Mouse (Mus musculus) brown adipose tissue, adult 24 weeks (tissue): Measurements from ENCODE around the gene Bhlhe40. TPM values are rescaled to one million over a fixed set of nuclear protein-coding genes. Genes with fewer than 3 reads are reported as not detected.
A peak's percentile ranks its signal among the peaks of the same experiment; 100 is the strongest.

ENCODE experiments used
- H3K27ac ChIP-seq: fragments of 200-500 bp; replicated peaks from 2 replicates; pipeline ENCODE4 v1.5.1; 2012; ENCODE audit warnings: low read depth, mild to moderate bottlenecking, low read length
- H3K4me1 ChIP-seq: fragments of 200-500 bp; 2 replicates; pipeline ENCODE4 v1.6.1; 2012; ENCODE audit warnings: low read length, mixed read lengths; ENCODE audit not compliant: control insufficient read depth, insufficient read depth, insufficient read length
- H3K4me3 ChIP-seq: fragments of 200-500 bp; 2 replicates; pipeline ENCODE4 v1.5.1; 2012; ENCODE audit warnings: low read depth, mild to moderate bottlenecking, low read length, moderate library complexity; ENCODE audit not compliant: insufficient read depth
- polyA plus RNA-seq: library from polyadenylated mRNA; stranded (reverse); fragments of >200 nt; gene quantifications from 2 replicates; pipeline ENCODE4 v1.2.4, GENCODE M21; 2012; ENCODE audit not compliant: missing spikeins, insufficient read depth, insufficient read length

The Bhlhe40 gene
- polyA plus RNA-seq, 1 experiment = 74.0 TPM

DNA sequence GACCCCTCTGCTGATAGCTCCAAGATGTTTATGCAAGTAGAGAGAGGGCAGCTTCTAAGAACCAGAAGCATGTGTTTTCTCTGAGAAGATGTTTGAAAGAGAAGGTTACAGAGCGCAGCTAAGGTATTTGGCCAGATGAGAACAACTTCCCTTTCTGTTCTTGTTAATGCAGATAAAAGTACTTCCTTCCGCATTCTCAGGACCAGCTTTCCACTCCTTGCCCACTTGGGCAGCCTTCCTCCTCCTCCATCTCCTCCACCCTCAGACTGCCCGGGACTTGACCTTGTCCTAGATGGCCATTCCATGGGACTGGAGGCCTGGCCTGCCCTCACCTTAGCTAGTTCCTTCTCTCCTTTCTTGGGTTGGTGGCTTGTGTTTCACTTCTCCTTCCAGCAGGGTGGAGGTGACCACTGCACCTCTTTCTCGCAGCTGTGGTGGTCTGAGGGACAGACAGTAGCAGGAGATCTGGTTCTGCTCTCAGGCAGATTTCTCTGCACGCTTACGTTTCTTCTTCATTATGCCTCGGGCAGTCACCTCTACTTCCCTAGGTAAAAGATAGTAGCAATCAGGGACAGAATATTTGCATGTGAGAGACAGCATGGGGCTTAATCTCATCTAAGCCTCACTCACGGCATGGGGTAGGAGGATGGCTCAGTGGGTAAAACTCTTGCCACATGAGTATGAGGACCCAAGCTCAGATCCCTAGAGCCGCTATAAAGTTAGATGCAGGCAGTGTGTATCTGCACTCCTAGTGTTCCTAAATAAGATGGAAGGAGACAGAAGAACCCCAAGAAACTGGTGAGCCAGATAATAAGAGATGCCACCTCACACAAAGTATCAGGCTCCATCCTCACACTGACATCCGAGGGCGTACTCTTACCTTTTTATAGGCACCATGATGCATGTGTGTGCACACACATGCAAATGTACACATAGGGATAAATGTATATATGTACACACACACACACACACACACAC is 35.7 kb downstream of the Bhlhe40 start:
- Histone ChIP-seq H3K4me3 (no peak overlapping the region), H3K4me1 (no peaks in the 10 kb centered on the region), H3K27ac (no peak overlapping the region)

DNA sequence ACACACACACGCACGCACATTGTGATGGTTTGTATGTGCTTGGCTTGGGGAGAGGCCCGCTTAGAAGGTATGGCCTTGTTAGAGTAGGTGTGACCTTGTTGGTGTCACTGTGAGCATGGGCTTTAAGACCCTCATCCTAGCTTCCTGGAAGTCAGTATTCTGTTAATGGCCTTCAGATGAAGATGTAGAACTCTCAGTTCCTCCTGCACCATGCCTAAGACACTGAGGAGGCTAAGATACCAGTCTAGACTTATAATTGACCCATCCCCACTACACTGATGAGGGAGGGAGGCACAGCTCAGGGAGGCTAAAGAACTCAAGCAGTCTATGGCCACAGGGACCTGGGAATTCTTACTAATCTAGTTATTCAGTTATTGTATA is 36.4 kb downstream of the Bhlhe40 start:
- H3K27ac ChIP-seq = no peak overlapping the region
- H3K4me1 ChIP-seq = no peaks in the 10 kb centered on the region

DNA sequence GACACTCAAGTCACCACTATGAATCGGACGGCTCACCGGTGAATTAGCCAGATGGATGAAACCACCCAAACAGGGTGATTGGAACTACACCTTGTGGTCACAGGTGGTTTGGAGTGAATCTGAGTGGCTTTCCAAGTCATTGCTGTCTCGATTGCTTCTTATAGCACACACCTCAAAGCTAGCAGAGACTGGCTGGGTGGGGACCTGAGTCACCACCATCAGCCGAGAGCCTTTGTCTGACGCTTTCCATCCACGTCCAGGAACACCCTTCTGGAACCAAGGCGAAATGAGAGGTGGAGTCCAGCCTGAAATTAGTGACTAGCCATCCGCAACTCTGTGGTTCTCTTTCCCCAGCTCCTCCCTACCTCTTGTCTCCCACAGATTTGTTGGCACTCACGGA is 36.9 kb downstream of the Bhlhe40 start:
- Histone ChIP-seq H3K4me1 (no peaks in the 10 kb centered on the region), H3K27ac (no peak overlapping the region), H3K4me3 (no peak overlapping the region)

More for the DNA sequence above, 36.4 kb downstream of the Bhlhe40 start:
- no peak overlapping the region for H3K4me3 ChIP-seq

DNA sequence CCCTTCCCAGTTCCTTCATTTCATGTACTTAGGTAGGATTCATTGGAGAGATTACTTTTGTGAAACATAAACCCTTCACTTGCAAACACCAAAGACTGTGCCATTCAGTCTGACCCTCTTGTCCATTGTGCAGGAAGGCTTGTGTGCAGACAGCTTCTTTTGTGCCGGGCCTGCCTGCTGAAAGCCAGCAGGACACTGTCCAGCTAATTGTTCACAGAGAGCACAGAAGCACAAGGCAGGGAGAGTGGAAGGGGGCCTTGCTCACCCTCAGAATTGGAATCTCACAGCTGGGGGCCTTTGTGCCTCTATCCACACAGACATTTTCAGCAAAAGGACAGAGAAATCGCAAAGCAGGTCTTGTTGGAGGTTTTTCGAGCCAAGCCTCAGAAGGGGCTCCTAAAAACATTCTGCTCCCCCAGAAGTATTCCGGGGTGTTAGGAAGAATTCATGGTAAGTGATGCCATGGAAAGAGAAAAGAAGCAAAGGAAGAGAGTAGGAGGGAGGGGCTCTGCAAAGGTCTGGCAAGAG is 38.0 kb downstream of the Bhlhe40 start:
- no peak overlapping the region for H3K4me3 ChIP-seq
- H3K4me1 ChIP-seq = no peaks in the 10 kb centered on the region
- no peak overlapping the region for H3K27ac ChIP-seq

DNA sequence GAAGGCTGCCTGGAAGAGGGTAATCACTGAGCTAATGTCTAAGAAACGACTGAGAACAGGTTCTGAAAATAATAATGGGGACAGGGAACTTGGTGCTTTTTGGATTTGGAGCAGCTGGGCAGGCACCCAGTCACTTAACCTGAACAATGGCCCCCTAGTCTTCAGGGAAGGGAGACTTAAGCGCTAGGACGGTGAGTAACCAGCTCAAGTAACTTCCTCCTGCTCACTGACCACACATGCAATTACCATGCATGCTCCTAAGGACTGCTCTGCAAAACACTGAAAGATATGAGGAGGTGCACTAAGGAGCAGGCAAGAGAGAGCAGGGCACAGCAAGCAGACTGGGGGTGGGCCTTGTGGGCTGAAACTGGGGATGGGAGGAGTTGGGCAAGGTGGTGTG is 39.2 kb downstream of the Bhlhe40 start:
- no peaks in the 10 kb centered on the region for H3K4me1 ChIP-seq
- no peak overlapping the region for H3K27ac ChIP-seq
- no peak overlapping the region for H3K4me3 ChIP-seq

DNA sequence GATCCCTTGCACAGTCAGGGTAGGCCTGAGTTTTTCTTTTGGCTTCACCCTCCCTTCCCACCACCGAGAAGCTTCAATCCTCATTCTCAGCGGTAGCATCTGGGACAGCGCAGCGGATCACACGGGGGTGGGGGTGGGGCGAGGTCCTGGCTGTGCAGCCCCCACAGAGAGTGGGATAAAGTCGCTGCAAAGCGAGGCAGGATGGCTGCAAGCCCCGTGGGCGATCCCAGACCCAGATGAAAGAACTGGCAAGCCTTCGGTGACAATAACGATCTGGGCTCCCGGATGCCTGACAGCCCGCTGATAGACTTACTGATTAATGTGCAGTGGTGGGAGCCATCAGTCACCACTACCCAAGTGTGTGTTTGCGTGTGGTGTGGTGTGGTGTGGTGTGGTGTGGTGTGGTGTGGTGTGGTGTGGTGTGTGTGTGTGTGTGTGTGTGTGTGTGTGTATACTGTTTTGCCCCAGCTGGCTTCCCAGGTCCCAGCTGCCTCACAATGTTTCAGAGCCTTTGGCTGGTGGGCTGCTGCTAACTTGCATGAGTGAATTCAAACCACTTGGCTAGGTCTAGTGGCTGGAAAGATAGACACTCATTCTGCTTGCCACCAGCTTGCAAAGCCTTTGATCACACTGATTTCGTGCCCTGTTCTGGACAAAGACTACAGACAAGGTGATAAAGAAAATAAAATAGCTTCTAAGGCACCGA is 40.4 kb downstream of the Bhlhe40 start:
- no peaks in the 10 kb centered on the region for H3K4me1 ChIP-seq
- H3K27ac ChIP-seq = no peak overlapping the region
- H3K4me3 ChIP-seq = no peak overlapping the region

DNA sequence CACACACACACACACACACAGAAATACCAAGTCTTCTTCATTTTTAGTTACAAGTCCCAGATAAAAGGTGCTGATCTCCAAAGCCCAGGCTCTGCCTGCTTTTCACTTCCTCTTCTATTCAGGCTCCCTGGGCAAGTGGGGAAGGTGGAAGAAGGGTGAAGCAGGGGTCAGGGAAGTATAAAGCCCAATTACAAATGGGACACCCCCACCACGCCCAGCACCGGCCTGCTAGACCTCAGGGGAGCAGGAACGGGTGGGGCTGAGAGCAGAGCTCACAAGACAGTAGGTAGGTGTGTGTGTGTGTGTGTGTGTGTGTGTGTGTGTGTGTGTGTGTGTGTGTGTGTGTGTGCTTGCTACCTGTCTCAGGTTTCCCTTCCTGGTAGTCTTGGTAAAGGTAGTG is 42.2 kb downstream of the Bhlhe40 start:
- Histone ChIP-seq H3K27ac (no peak overlapping the region), H3K4me3 (no peak overlapping the region), H3K4me1 (no peaks in the 10 kb centered on the region)

DNA sequence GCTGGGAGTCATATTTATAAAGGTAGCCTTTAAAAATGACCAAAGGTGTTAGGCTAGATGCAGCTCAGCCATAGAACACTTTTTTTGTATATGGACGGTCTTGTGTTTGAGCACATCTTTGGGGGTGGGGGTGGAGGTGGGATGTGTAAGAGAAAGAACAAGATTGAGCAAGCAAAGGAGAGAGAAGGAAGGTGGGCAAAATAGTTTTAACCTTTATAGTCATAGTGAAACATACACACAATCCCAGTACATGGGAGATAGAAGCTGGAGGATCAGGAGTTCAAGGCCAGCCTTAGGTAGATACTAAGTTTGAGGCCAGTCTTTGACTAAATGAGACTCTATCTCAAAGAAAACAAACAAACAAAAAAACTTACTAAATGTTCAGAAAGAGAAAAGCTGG is 42.7 kb downstream of the Bhlhe40 start:
- no peak overlapping the region for H3K27ac ChIP-seq
- H3K4me1 ChIP-seq = no peaks in the 10 kb centered on the region
- H3K4me3 ChIP-seq = no peak overlapping the region

DNA sequence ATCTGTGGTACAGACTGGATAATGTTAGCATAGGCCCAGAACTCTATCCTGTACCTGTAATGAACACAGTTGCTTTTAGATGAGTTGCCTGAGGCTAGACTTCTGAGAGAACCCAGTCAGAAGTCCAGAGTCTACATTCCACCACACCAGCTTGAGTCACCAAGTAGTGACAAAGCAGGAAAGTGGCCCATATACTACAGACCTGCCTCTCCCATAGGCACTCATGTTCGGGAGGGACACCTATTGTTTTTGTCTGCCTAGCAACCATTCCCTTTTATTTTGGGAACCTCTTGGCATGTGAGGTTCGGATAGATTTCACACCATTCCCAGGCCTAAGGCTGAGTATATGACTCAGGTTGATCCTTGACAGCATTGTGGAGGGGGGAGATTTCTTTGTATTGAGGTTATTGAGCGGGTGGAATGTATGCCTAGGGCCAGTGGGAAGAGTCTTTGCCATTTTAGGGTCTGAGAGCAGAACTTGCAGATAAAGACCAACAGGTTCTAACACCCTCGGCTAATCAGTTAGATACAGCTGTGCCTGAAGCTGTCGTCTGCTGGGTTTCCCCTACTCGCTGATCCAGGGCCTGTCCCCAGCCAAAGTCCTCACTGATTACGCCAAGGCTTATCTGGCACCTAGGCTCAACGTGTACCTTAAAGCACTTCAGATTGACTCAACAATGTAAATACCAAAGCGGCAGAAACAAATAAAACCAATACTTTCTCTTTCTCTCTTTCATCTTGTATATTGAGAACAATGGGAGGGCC is 44.1 kb downstream of the Bhlhe40 start:
- no peaks in the 10 kb centered on the region for H3K4me1 ChIP-seq
- no peak overlapping the region for H3K27ac ChIP-seq
- H3K4me3 ChIP-seq = no peak overlapping the region

DNA sequence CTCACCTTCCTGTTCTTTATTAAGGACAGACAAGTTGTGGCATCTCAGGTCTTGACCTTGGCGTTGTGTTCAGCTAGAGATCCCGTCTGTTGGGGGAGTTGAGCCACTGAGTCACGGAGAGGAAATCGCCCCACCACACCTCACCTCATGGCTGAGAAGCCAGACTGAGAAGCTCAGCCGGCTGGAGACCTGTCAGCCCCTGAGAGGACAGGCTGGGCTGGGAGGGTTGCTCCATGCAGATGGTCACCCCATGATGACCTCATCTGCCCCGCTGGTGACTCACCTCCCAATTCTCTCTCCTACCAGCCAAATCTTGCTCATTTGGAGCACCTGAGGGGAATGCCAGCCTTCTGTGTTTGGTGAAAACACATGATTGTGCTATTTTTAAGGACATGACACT is 45.5 kb downstream of the Bhlhe40 start:
- Histone ChIP-seq H3K4me1 (no peaks in the 10 kb centered on the region), H3K27ac (no peak overlapping the region), H3K4me3 (no peak overlapping the region)

DNA sequence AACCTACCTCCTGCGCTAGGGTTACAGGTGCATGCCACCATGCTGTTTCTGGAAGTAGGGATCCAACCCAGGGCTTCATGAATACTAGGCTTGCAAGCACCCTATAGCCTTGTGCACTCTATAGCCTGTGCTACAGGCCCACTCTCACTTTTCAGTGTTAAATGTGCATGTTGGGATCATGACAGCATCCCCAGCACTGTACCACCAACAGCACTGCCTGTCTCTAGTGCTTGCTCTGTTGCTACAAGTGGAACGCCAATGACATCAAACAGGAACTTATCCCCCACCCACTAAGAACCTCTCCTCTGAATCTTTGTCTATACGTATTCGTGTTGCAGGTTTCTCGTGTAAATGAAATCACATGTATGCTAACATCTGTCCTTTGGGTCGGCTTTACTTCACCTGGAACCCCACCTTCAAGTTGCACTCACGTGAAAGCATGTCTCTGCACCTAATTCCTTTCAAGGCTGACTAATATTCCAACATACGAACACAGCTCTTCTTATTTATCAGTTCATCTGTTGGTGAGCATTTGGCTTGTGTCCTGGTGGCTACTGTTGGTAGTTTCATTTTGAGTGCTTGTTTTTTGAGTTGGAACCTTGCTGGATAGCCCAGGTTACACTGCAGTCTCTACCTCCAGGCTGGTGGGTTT is 46.7 kb downstream of the Bhlhe40 start:
- no peaks in the 10 kb centered on the region for H3K4me1 ChIP-seq
- no peak overlapping the region for H3K27ac ChIP-seq
- H3K4me3 ChIP-seq = no peak overlapping the region

DNA sequence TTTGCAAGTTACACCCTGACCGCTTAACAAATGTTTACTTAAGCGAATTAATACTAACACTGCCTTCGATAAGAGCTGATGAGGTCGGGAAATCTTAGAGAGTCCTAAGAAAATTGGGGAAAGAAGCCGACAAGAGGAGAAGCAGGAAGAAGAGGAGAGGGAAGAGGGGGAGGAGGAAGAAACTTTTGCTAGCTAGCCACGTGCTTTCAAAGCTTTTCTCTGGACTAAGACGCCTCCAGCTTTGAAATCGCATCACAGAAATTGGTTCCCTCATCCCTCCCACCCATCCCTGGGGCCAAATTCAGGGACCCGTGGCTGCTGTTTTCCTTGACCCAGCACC is 48.7 kb downstream of the Bhlhe40 start:
- H3K4me3 ChIP-seq = peak overlapping the region; percentile 48; the same call in 1 of the 2 replicates
- H3K27ac ChIP-seq = peak overlapping the region; percentile 39; the same call in 1 of the 2 replicates
- no peaks in the 10 kb centered on the region for H3K4me1 ChIP-seq

DNA sequence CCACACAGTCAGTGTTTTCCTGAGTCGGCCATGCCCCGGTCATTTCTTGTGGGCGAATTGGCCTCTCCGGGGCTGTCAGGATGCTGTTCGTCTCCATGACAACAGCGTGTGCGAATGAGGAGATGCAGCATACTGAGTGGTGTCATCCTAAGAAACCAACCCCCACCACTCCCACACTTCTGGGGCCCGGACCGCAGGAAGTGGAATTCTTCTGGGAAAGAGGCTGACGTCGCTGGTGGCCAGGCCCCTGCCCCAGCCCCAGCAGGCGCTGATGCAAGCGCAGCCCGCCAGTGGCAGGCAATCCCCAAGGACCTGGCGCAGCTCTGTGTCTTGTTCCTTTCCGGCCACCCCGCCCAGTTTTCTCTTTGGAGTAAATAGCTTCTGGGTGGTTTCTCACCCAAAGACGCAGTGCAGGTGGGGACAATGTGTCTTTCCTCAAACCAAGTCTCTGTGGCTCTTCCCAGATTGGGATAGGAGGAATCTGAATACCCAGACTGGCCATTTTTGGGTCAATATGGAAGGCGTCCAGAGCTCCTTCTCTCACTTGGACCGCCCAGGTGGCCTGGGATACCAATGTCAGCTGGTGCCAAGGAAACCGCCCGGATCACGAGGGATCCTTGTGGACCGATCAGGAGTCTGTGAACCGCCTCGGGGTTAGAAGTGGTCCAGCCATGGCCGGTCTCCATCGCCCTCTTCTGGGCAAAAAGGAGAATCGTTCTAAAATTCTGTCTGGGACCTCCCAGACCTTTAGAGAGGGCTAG is 49.2 kb downstream of the Bhlhe40 start:
- no peaks in the 10 kb centered on the region for H3K4me1 ChIP-seq
- peak overlapping the region; percentile 80 for H3K27ac ChIP-seq
- H3K4me3 ChIP-seq = peak overlapping the region; percentile 48

DNA sequence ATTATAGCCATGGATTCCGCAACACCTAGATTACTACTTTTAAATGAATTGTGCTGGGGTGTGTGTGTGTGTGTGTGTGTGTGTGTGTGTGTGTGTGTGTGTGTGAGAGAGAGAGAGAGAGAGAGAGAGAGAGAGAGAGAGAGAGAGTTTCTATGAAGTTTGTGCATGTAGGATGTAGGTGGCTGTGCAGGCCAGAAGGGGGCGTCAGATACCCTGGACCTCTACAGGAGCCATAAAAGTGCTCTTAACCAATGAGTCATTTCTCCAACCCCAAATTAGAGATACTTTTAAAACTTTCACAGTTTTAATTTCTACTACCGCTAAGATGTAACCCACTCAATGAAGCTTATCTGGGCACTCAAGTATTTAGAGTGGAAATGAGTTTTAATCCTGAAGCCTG is 50.2 kb downstream of the Bhlhe40 start:
- Histone ChIP-seq H3K27ac (no peak overlapping the region), H3K4me1 (no peaks in the 10 kb centered on the region), H3K4me3 (no peak overlapping the region)
